Mouse (Mus musculus): ENCODE measurements around the gene Filip1l. TPM values are rescaled to one million over a fixed set of nuclear protein-coding genes. Genes with fewer than 3 reads are reported as not detected.

Gene Filip1l
- polyA plus RNA-seq, 1 experiment: 35.9 TPM

DNA sequence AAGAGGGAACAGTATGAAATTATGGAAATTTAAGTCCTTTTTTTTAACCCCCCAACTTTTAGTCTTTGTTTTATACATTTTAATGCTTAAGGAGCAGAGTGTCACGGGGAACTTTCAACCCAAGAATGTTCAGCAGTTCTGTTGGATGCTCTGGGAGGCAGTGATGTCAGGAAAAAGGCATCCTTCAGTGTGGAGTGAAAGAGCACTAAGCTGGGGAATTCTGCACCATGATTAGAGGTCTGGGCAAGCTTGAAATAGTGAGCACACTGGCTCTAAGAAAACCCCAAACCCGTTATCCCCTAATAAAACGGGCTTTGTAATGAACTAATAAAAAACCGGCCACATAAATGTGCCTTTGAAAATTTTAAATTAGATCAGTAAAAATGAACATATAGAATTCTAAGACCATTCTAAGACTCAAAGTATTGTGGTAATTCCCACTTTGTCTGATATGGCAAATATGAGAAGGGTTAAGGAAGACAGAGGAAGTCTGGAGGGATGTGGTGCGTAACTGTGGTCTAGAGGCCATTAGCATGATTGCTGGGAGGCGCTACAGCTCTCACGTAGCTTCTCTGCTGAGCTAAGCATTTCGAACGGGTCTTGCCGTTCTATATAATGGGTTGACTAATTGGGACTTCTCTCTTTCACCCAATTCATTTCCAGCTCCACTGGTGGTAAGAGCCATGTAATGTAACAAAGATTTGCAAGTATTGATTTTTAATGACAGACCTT is 88.0 kb downstream of the Filip1l start:
- TF ChIP-seq CTCF (IDR thresholded peaks at IDR 0.05; ENCODE audit: low read depth, low read length) (no peak), POLR2A (IDR thresholded peaks at IDR 0.05; ENCODE audit: borderline replicate concordance, low read depth, low read length) (no peak)
- Histone ChIP-seq H3K4me1 (ENCODE audit: control insufficient read depth, insufficient read depth, low read length) (no peaks in the 10 kb centered on the region), H3K4me3 (ENCODE audit: insufficient read depth, low read length) (no peak overlapping the region), H3K27ac (ENCODE audit: insufficient read depth, low read depth, low read length) (no peak overlapping the region)

DNA sequence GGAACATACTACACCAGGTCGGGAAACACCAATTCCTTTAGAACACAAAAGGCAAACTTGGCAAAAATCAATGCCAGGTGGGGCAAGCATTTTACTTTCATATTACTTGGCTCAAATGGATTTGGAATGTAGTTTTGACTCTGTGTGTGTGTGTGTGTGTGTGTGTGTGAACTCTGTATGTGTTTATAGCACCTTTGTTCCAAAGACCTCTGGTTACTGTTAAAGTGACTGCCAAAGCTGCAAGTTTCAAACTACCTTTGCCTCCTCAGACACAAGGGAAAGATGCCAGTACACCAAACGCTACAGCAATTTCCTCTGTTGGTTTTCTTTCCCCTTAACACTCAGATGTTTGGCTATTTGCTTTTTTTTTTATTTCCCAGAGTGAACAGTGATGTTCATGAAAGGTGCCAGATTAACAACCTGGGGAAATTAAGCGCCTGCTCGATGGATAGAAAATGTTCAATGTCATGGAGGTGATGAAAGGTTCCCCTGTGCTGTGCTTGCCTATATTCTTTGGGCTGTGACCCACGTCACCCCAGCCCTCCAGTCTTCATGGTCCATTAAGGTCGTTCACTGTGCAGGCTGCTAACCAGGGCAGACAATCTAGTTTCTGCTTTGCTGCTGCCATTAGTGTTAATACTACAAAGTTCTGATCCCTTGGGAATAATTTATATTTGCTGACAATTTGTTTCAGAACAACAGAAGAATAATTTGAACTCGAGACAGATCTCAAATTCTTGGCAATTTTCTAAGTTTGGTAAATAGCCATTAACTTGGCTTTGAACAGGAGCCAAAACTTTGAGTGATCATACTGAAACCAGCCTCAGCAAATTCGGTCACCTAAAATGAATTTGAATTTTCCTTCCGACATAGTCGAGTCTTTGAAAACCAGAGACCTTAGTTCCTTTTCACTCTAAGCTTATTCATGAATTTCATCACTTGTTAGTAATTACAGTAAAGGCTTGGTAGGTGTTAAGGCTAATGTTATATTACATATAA is 92.5 kb downstream of the Filip1l start:
- no peak for TF ChIP-seq POLR2A (IDR thresholded peaks at IDR 0.05; ENCODE audit: borderline replicate concordance, low read depth, low read length)
- no peak for TF ChIP-seq CTCF (IDR thresholded peaks at IDR 0.05; ENCODE audit: low read depth, low read length)
- Histone ChIP-seq H3K27ac (ENCODE audit: insufficient read depth, low read depth, low read length) (no peak overlapping the region), H3K4me3 (ENCODE audit: insufficient read depth, low read length) (no peak overlapping the region), H3K4me1 (ENCODE audit: control insufficient read depth, insufficient read depth, low read length) (no peaks in the 10 kb centered on the region)

DNA sequence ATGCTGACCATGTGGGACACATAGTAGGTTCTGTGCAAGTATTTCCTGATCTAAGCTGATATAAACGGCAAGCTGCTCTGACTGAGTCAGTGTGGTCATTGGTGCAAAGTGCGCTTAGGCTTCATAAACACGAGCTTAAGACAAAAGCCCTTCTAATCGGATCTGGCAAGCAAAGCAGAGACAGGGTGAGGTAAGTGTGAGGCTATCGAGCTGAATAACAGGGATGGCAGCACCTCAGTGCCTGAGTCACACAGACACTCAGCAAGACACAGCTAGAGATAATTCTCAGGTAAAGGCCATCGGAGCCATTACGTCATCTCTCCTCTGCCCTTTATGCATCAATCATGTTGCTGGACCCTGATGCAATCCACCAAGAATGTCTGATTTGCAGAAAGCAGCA is 100.1 kb downstream of the Filip1l start:
- TF ChIP-seq POLR2A (IDR thresholded peaks at IDR 0.05; ENCODE audit: borderline replicate concordance, low read depth, low read length) (no peak), CTCF (IDR thresholded peaks at IDR 0.05; ENCODE audit: low read depth, low read length) (no peak)
- no peak overlapping the region for H3K27ac ChIP-seq (ENCODE audit: insufficient read depth, low read depth, low read length)
- peaks cover 5% of the 10 kb centered on the region; the same call in 1 of the 2 replicates for H3K4me1 ChIP-seq (ENCODE audit: control insufficient read depth, insufficient read depth, low read length)
- no peak overlapping the region for H3K4me3 ChIP-seq (ENCODE audit: insufficient read depth, low read length)

DNA sequence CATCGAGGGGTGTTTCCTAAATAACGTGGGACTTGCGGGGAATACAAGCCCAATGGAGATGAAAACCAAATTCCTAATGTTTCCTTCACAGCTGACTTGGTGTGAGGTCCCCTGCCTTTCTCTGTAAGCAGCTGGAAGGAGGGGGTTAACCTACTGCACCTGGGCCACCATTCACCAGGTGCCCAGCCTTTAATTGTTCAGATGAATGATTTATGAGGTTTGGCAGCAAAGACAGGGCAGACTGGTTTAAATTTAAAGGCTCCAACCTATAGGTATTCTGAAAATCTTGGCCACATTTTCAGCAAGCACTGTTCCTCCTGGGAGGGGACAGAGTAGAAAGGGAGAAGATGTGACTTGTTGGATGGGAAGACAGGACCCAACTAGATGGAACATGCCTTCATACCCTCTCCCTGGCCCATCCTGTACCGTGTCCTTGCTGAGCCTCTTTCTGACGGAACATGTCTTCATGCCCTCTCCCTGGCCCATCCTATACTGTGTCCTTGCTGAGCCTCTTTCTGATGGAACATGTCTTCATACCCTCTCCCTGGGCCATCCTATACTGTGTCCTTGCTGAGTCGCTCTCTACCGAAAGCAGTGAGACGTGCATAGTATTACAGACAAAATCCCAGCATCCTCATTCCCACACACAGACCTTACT is 101.3 kb downstream of the Filip1l start:
- Histone ChIP-seq H3K27ac (ENCODE audit: insufficient read depth, low read depth, low read length) (no peak overlapping the region), H3K4me1 (ENCODE audit: control insufficient read depth, insufficient read depth, low read length) (peaks cover 8% of the 10 kb centered on the region; the same call in 1 of the 2 replicates), H3K4me3 (ENCODE audit: insufficient read depth, low read length) (no peak overlapping the region)
- no peak for TF ChIP-seq CTCF (IDR thresholded peaks at IDR 0.05; ENCODE audit: low read depth, low read length)
- no peak for TF ChIP-seq POLR2A (IDR thresholded peaks at IDR 0.05; ENCODE audit: borderline replicate concordance, low read depth, low read length)

DNA sequence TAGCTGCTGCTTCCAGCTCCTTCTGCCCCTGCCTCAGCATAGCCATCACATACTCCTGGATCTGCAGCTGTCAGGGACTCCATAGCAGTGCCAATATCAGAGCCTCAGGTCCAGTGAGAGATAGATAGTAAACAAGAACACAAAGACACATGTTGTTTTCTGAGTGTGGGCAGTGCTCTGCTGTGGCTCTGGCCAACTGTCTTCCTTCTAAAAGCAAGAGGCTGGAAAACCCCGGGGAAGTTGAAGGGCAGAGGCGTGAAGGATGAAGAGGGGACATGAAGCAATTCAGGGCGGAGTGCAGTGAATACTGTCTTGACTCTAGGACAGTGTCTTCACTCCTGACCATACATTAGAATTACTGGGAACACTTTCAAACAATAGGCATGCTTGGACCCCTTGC is 102.7 kb downstream of the Filip1l start:
- Histone ChIP-seq H3K4me3 (ENCODE audit: insufficient read depth, low read length) (no peak overlapping the region), H3K4me1 (ENCODE audit: control insufficient read depth, insufficient read depth, low read length) (peaks cover 8% of the 10 kb centered on the region; the same call in 1 of the 2 replicates), H3K27ac (ENCODE audit: insufficient read depth, low read depth, low read length) (no peak overlapping the region)
- TF ChIP-seq CTCF (IDR thresholded peaks at IDR 0.05; ENCODE audit: low read depth, low read length) (no peak), POLR2A (IDR thresholded peaks at IDR 0.05; ENCODE audit: borderline replicate concordance, low read depth, low read length) (no peak)

DNA sequence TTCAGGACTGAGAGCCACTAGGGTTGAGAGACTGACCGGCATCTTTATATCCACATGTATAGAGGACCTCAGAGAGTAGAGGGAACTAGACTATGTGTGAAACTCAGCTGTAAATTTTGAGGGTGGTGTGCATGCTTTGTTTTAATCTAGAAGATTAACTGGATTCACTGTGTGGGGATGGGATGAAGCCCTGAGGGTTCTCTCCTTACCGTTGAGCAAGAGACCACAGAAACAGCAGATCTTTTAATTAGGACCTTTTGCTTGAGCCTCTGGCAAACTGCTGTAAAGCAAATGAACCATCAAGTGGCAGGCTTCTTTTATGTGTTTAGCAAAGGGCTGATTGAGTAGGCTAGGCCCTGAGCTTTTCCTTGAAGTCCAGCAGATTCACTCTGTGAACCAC is 103.1 kb downstream of the Filip1l start:
- Histone ChIP-seq H3K4me3 (ENCODE audit: insufficient read depth, low read length) (no peak overlapping the region), H3K4me1 (ENCODE audit: control insufficient read depth, insufficient read depth, low read length) (peaks cover 8% of the 10 kb centered on the region; the same call in 1 of the 2 replicates), H3K27ac (ENCODE audit: insufficient read depth, low read depth, low read length) (no peak overlapping the region)
- TF ChIP-seq CTCF (IDR thresholded peaks at IDR 0.05; ENCODE audit: low read depth, low read length): no peak
- TF ChIP-seq POLR2A (IDR thresholded peaks at IDR 0.05; ENCODE audit: borderline replicate concordance, low read depth, low read length): no peak

DNA sequence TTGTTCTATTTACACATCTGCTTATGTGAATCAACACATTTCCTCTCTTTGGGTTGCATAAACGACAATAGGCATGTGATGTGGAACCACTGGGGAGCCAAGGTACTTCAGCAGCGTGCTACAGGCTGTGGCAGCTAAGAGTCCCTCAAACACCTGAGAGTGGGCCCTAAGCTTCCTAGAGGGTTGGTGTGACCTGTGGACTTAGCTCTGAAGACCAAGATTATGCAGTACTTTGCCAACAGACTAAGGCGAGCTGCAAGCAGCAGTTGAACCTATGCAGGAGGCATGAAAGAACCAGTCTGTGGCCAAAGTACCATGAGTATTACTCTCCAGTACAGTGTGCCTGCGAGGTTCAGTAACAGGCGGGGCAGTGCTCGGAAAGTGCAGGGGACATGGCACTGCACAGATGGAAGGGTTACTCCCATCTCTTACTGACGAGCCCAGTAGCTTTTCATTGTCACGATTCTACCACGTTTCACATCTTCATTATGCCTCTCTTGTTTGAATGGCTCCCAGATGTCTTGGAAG is 112.6 kb downstream of the Filip1l start:
- Histone ChIP-seq H3K4me1 (ENCODE audit: control insufficient read depth, insufficient read depth, low read length) (no peaks in the 10 kb centered on the region), H3K4me3 (ENCODE audit: insufficient read depth, low read length) (no peak overlapping the region), H3K27ac (ENCODE audit: insufficient read depth, low read depth, low read length) (no peak overlapping the region)
- TF ChIP-seq POLR2A (IDR thresholded peaks at IDR 0.05; ENCODE audit: borderline replicate concordance, low read depth, low read length): no peak
- TF ChIP-seq CTCF (IDR thresholded peaks at IDR 0.05; ENCODE audit: low read depth, low read length): no peak

DNA sequence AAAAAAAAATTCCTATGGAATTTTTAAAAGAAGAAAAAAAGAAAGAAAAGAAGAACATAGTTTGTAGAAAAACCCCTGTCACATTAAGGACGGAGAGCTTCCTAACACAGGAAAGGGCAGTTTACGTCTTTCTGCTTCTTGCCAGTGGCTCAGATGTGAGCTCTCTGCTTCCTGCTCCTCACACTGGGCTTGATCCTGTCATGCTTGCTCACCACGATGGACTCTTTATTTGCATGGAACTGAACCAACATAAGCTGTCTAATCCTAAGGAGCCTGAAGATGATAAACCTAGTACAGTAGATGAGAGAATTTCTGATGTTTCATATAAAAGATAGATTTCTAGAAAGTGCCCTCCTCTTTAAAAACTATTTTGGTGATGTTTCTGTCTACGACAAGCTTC is 116.4 kb downstream of the Filip1l start:
- H3K4me1 ChIP-seq (ENCODE audit: control insufficient read depth, insufficient read depth, low read length): peaks cover 4% of the 10 kb centered on the region; the same call in 1 of the 2 replicates
- no peak overlapping the region for H3K4me3 ChIP-seq (ENCODE audit: insufficient read depth, low read length)
- no peak overlapping the region for H3K27ac ChIP-seq (ENCODE audit: insufficient read depth, low read depth, low read length)
- TF ChIP-seq CTCF (IDR thresholded peaks at IDR 0.05; ENCODE audit: low read depth, low read length) (no peak), POLR2A (IDR thresholded peaks at IDR 0.05; ENCODE audit: borderline replicate concordance, low read depth, low read length) (no peak)

DNA sequence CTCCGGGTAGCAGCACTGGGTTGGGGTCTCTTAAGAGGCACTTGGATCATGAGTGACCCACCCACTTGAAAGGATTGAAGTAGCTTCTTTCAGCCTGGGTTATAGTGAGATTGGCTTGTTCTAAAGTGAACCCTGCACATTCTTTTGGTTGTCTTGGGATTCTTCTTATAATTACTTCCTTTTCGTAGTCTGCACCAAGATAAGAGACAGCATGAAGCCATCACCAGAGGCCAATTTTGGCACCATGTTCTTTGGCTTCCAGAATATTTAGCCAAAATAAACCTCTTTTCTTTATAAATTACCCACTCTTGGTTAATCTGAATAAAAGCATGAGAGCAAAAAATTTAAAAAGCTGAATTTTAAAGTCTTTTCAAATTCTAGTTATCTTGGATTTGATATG is 117.0 kb downstream of the Filip1l start:
- Histone ChIP-seq H3K4me1 (ENCODE audit: control insufficient read depth, insufficient read depth, low read length) (peaks cover 4% of the 10 kb centered on the region; the same call in 1 of the 2 replicates), H3K4me3 (ENCODE audit: insufficient read depth, low read length) (no peak overlapping the region), H3K27ac (ENCODE audit: insufficient read depth, low read depth, low read length) (no peak overlapping the region)
- no peak for TF ChIP-seq POLR2A (IDR thresholded peaks at IDR 0.05; ENCODE audit: borderline replicate concordance, low read depth, low read length)
- TF ChIP-seq CTCF (IDR thresholded peaks at IDR 0.05; ENCODE audit: low read depth, low read length): no peak
